Mouse (Mus musculus) heart, adult 2 months (tissue): ENCODE data around the gene Cyp27a1.
A peak's percentile ranks its signal among the peaks of the same experiment; 100 is the strongest.

ENCODE experiments used
- CTCF ChIP-seq: fragments of 200-600 bp; IDR thresholded peaks from 2 replicates; pipeline ENCODE4 v1.8.1; 2022; ENCODE audit warnings: antibody characterized with exemption, mild to moderate bottlenecking, moderate library complexity
- EP300 ChIP-seq: fragments of 200-500 bp; IDR thresholded peaks from 2 replicates; pipeline ENCODE4 v1.6.1; 2011; ENCODE audit warnings: low read depth, low read length, control low read depth; ENCODE audit not compliant: insufficient read depth
- POLR2A ChIP-seq: fragments of 200-500 bp; IDR thresholded peaks from 2 replicates; pipeline ENCODE4 v1.6.1; 2011; ENCODE audit warnings: mild to moderate bottlenecking, low read depth, low read length, control low read depth; ENCODE audit not compliant: insufficient read depth

- TF ChIP-seq CTCF: peak; percentile 76
- TF ChIP-seq EP300: no peak
- TF ChIP-seq POLR2A: no peak; the same call in 1 of the 2 replicates
These were observed 35.4 kb downstream of the Cyp27a1 start, which contains the start of gene Prkag3 for GRCm38 (mm10) chr1:74748643-74749271.
